Mouse (Mus musculus) brown adipose tissue, adult 24 weeks (tissue): ENCODE data around the gene Actn4. TPM values are rescaled to one million over a fixed set of nuclear protein-coding genes. Genes with fewer than 3 reads are reported as not detected.
A peak's percentile ranks its signal among the peaks of the same experiment; 100 is the strongest.
"Not testable (repeated sequence)": the region's sequence is repeated elsewhere in the genome, so short reads cannot be mapped to it uniquely, and the experiment has no call there.

ENCODE experiments used
- H3K27ac ChIP-seq: fragments of 200-500 bp; replicated peaks from 2 replicates; pipeline ENCODE4 v1.5.1; 2012; ENCODE audit warnings: low read depth, mild to moderate bottlenecking, low read length
- H3K4me1 ChIP-seq: fragments of 200-500 bp; 2 replicates; pipeline ENCODE4 v1.6.1; 2012; ENCODE audit warnings: low read length, mixed read lengths; ENCODE audit not compliant: control insufficient read depth, insufficient read depth, insufficient read length
- H3K4me3 ChIP-seq: fragments of 200-500 bp; 2 replicates; pipeline ENCODE4 v1.5.1; 2012; ENCODE audit warnings: low read depth, mild to moderate bottlenecking, low read length, moderate library complexity; ENCODE audit not compliant: insufficient read depth
- polyA plus RNA-seq: library from polyadenylated mRNA; stranded (reverse); fragments of >200 nt; gene quantifications from 2 replicates; pipeline ENCODE4 v1.2.4, GENCODE M21; 2012; ENCODE audit not compliant: missing spikeins, insufficient read depth, insufficient read length

Gene Actn4
- polyA plus RNA-seq, 1 experiment: 135 TPM

GRCm38 (mm10) chr7:28907195-28907594 is 54.9 kb downstream of the Actn4 start:
- no peak overlapping the region for H3K27ac ChIP-seq
- no peak overlapping the region for H3K4me3 ChIP-seq
- peaks cover 8% of the 10 kb centered on the region for H3K4me1 ChIP-seq

DNA sequence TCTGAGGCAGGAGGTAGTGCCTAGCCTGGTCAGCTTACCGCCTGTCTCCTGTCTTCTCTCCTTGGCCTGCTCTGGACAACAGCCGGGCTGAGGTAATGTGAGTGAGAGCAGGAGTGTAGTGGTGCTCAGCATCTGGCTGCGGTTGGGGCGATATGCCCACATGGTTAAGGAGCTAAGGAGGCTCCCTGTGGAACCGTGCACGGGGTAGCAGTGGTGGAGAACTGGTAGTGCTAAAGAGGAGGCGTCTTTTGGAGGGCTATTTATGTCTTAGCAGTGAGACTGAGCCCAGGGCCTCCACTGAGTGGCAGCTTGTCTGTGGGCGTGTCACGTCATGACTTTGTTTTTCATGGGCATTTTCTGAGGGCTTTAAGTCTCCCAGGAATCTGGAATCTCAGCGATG is 58.4 kb downstream of the Actn4 start:
- H3K4me1 ChIP-seq: no peaks in the 10 kb centered on the region; the same call in none of the 2 replicates
- H3K4me3 ChIP-seq: no peak overlapping the region
- 0 out of 2 replicates have a peak overlapping the region, but pooled peaks have one; percentile 61 for H3K27ac ChIP-seq

- H3K4me1 ChIP-seq: no peaks in the 10 kb centered on the region; the same call in none of the 2 replicates
- H3K27ac ChIP-seq: peak overlapping the region; percentile 61
- H3K4me3 ChIP-seq: no peak overlapping the region
These were observed 59.3 kb downstream of the Actn4 start for GRCm38 (mm10) chr7:28902809-28903208.

DNA sequence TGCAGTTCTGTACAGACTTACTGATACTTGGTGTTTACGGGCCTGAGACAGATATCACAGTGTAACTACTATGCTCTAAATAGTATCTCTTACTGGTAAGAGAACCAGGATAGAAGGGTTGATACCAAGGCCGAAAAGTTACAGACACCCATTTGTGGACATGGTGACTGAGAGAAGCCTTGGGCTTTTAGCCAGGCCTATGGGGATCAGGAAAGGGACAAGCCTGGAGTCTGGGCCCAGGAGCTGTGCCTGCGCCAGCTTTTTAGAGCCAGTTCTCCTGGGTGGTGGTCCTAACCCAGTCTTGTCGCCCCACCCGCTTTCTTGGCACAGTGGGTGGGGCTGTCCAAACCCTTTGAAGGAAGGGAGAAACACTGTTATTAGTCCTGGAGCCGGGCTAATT is 60.0 kb downstream of the Actn4 start:
- H3K27ac ChIP-seq: peak overlapping the region; percentile 82
- H3K4me1 ChIP-seq: no peaks in the 10 kb centered on the region; the same call in none of the 2 replicates

DNA sequence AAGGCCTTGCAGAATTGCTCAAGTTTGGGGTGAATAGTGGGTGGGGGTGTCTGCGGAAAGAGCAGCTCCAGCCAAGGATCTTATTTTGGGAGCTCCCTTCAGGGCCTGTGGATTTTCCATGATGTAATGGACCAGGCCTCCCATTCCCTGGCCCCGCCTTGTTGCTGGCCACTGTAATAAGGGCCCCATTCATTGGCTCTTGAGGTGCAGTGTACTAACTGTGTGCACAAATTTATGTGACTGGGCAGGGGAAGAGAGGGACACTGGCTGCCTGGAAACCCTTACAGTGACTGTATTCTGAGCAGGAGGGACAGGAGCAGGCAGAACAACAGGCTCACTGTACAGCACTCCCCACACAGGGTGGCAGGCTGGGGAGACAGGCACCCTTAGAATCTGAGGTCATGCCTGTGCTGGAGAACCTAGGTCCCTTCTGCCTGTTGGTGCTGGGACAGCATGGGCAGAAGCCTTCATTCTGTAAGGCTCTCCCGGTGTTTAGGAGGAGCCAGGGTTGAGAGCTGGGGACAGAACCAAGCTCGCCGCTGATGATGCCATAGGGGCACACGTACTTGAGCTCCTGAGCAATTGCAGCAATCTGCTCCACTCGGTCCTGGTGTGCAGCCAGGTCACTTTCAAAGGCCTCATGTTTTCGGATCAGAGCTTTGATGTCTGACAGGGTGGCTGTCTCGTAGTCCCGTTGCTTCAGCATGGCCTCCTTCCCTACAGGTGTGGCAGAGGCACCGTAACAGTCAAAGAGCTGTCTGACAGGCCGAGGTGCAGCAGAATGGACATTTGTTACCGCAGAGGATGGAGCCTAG is 60.6 kb downstream of the Actn4 start:
- Histone ChIP-seq H3K27ac (peak overlapping the region; percentile 82), H3K4me1 (no peaks in the 10 kb centered on the region; the same call in none of the 2 replicates), H3K4me3 (no peak overlapping the region)

More for the DNA sequence above, 60.0 kb downstream of the Actn4 start:
- no peak overlapping the region for H3K4me3 ChIP-seq

DNA sequence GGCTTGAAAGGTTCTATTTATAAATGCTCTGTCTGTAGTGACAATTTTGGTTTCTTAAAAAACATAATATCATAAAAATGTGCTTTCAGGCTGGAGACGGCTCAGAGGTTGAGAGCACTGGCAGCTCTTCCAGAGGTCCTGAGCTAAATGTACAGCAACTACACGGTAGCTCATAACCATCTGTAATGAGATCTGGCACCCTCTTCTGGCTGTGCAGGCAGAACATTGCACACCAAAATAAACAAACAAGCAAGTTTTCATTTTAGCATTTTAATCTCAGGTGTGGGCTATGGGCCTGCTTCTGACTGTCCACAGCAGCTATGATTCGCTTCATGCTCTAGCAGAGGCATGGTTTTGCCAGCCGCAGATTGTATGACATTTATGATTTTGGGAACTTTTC is 62.2 kb downstream of the Actn4 start:
- Histone ChIP-seq H3K4me1 (no peaks in the 10 kb centered on the region; the same call in none of the 2 replicates), H3K27ac (no peak overlapping the region), H3K4me3 (no peak overlapping the region)

DNA sequence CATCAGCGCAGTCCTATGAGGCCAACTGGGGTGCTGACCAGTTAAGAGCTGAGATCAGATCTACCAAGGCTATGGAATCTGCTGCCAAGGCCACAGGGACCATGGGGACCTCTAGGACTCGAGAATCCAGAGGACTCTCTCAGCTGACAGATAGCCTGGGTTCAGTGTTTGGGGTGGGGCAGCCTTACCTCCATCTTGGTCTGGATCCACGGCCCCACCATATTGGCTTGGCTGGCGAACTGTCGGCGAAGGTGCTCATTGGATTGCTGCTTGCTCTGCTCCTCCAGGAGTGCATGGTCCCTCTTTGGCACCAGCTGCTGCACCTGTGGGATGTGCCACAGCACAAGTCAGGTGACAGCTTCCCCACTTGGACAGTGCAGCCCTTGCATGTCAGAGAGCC is 64.5 kb downstream of the Actn4 start:
- no peak overlapping the region for H3K4me3 ChIP-seq
- no peak overlapping the region for H3K27ac ChIP-seq
- H3K4me1 ChIP-seq: no peaks in the 10 kb centered on the region; the same call in 1 of the 2 replicates

- Histone ChIP-seq H3K4me1 (no peaks in the 10 kb centered on the region), H3K27ac (no peak overlapping the region), H3K4me3 (no peak overlapping the region)
These were observed 67.2 kb downstream of the Actn4 start for GRCm38 (mm10) chr7:28894942-28895341.

- no peak overlapping the region for H3K4me3 ChIP-seq
- no peak overlapping the region for H3K27ac ChIP-seq
- H3K4me1 ChIP-seq: 0 out of 2 replicates have a peak, but pooled peaks cover 3% of the 10 kb centered on the region
These were observed 68.4 kb downstream of the Actn4 start for GRCm38 (mm10) chr7:28893643-28894265.

GRCm38 (mm10) chr7:28892601-28893000 is 69.5 kb downstream of the Actn4 start:
- no peak overlapping the region for H3K27ac ChIP-seq
- H3K4me1 ChIP-seq: 0 out of 2 replicates have a peak, but pooled peaks cover 7% of the 10 kb centered on the region
- H3K4me3 ChIP-seq: no peak overlapping the region

DNA sequence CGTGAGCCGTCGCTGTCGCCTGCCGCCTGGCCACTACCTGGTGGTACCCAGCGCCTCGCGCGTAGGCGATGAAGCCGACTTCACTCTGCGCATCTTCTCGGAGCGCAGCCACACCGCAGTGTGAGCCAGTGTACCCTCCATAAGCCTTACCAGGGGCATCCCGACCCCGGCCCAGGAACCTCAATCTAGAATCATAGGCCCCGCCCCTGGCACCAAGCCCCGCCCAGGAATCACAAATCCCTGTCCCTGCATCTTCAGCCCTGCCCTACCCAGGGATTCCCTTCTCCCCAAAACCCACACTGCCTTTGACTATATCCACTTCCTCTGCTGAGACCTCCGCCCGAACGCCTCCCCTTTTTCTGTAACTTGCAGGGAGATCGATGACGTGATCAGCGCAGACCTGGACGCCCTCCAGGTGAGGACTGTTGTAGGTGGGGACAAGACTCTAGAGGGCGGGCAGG is 73.4 kb downstream of the Actn4 start:
- Histone ChIP-seq H3K27ac (no peak overlapping the region), H3K4me1 (0 out of 2 replicates have a peak, but pooled peaks cover 7% of the 10 kb centered on the region), H3K4me3 (0 out of 2 replicates have a peak overlapping the region, but pooled peaks have one; percentile 9)

- Histone ChIP-seq H3K4me3 (no peak overlapping the region), H3K4me1 (peaks cover 10% of the 10 kb centered on the region; the same call in 1 of the 2 replicates), H3K27ac (no peak overlapping the region)
These were observed 75.7 kb downstream of the Actn4 start for GRCm38 (mm10) chr7:28886486-28886885.

DNA sequence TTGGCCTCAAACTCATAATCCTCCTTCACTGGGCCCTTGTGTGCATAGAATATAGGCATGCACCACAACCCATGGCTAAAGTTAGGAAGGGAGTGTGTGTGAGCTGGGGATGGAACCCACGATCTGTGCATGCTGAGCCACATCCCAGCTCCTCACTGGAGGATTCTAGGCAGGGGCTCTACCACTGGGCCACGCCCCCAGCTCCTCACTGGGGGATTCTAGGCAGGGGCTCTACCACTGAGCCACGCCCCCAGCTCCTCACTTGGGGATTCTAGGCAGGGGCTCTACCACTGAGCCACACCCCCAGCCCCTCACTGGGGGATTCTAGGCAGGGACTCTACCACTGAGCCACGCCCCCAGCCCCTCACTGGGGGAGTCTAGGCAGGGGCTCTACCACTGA is 78.4 kb downstream of the Actn4 start:
- H3K4me1 ChIP-seq, H3K4me3 ChIP-seq, H3K27ac ChIP-seq: not testable (repeated sequence)

GRCm38 (mm10) chr7:28883039-28883438 is 79.1 kb downstream of the Actn4 start:
- Histone ChIP-seq H3K4me3 (no peak overlapping the region), H3K4me1 (peaks cover 4% of the 10 kb centered on the region; the same call in 1 of the 2 replicates), H3K27ac (no peak overlapping the region)

GRCm38 (mm10) chr7:28881199-28881598 is 80.9 kb downstream of the Actn4 start, which contains the start of gene Capn12:
Gene Capn12 (plus strand): TSS chr7:28881422.
- Histone ChIP-seq H3K27ac (peak within 1 kb of the TSS; percentile 28), H3K4me1 (peaks cover 4% of the 10 kb centered on the region; the same call in 1 of the 2 replicates)

More at GRCm38 (mm10) chr7:28881199-28881598, 80.9 kb downstream of the Actn4 start, which contains the start of gene Capn12:
- peak within 1 kb of the TSS; percentile 29 for H3K4me3 ChIP-seq
